Mouse (Mus musculus) T-helper 1 cell (primary cell): ENCODE data around the gene Herc6.
"Not testable (repeated sequence)": the region's sequence is repeated elsewhere in the genome, so short reads cannot be mapped to it uniquely, and the experiment has no call there.

Experiments
- in situ Hi-C: fragments of 300-600 bp; cut with MboI, MseI; formaldehyde crosslinking; loops from one replicate; pipeline ENCODE4 v1.15.1; 2025; ENCODE audit warnings: high pct_unique_total_duplicates

The Herc6 gene

GRCm38 (mm10) chr6:57580881-57581548, at the start of gene Herc6:
Gene Herc6 (plus strand): TSS chr6:57581000.
- in situ Hi-C loops, result no loop called here

GRCm38 (mm10) chr6:57531011-57531410, 49.8 kb upstream of the Herc6 start:
- in situ Hi-C loops, result loop anchor here (10.0 kb wide), 2 partner anchors 606 to 726 kb away; partner anchors contain the start of genes Nt5c3 and Vmn1r4

- in situ Hi-C loops, result loop anchor here (10.0 kb wide), 2 partner anchors 607 to 727 kb away; partner anchors contain the start of genes Nt5c3 and Vmn1r4
Observed at GRCm38 (mm10) chr6:57531441-57531840, 49.4 kb upstream of the Herc6 start.

GRCm38 (mm10) chr6:57532022-57532421, 48.8 kb upstream of the Herc6 start:
- in situ Hi-C loops, result loop anchor here (10.0 kb wide), 2 partner anchors 607 to 727 kb away; partner anchors contain the start of genes Nt5c3 and Vmn1r4

GRCm38 (mm10) chr6:57533410-57533809, 47.4 kb upstream of the Herc6 start:
- in situ Hi-C loops, result loop anchor here (10.0 kb wide), 2 partner anchors 609 to 729 kb away; partner anchors contain the start of genes Nt5c3 and Vmn1r4

GRCm38 (mm10) chr6:57534231-57534610, 46.6 kb upstream of the Herc6 start:
- in situ Hi-C loops, result loop anchor here (10.0 kb wide), 2 partner anchors 609 to 729 kb away; partner anchors contain the start of genes Nt5c3 and Vmn1r4

GRCm38 (mm10) chr6:57534611-57535286, 46.1 kb upstream of the Herc6 start:
- in situ Hi-C loops, result loop anchor here (5.0 to 10.0 kb wide), 3 partner anchors 610 to 817 kb away; partner anchors contain the start of genes Nt5c3 and Vmn1r4

- in situ Hi-C loops, result loop anchor here (5.0 to 10.0 kb wide), 3 partner anchors 611 to 818 kb away; partner anchors contain the start of genes Nt5c3 and Vmn1r4
Observed at GRCm38 (mm10) chr6:57535386-57535936, 45.3 kb upstream of the Herc6 start, which contains the start of gene Ppm1k. Gene Ppm1k (minus strand): TSS chr6:57535468.

GRCm38 (mm10) chr6:57535971-57536669, 44.7 kb upstream of the Herc6 start:
- in situ Hi-C loops, result loop anchor here (5.0 to 10.0 kb wide), 3 partner anchors 611 to 819 kb away; partner anchors contain the start of genes Nt5c3 and Vmn1r4

GRCm38 (mm10) chr6:57537887-57538286, 42.9 kb upstream of the Herc6 start:
- in situ Hi-C loops, result loop anchor here (5.0 to 10.0 kb wide), 3 partner anchors 613 to 821 kb away; partner anchors contain the start of genes Nt5c3 and Vmn1r4

- in situ Hi-C loops, result no loop called here
Observed at GRCm38 (mm10) chr6:57540950-57541498, 39.8 kb upstream of the Herc6 start.

GRCm38 (mm10) chr6:57541737-57542335, 39.0 kb upstream of the Herc6 start:
- in situ Hi-C loops, result no loop called here

GRCm38 (mm10) chr6:57543591-57543990, 37.2 kb upstream of the Herc6 start:
- in situ Hi-C loops, result not testable (repeated sequence)

GRCm38 (mm10) chr6:57544866-57545265, 35.9 kb upstream of the Herc6 start:
- in situ Hi-C loops, result no loop called here

- in situ Hi-C loops, result no loop called here
Observed at GRCm38 (mm10) chr6:57551211-57551796, 29.5 kb upstream of the Herc6 start.

- in situ Hi-C loops, result no loop called here
Observed at GRCm38 (mm10) chr6:57557796-57558317, 22.9 kb upstream of the Herc6 start.

GRCm38 (mm10) chr6:57563454-57563853, 17.3 kb upstream of the Herc6 start:
- in situ Hi-C loops, result no loop called here

GRCm38 (mm10) chr6:57565452-57565851, 15.3 kb upstream of the Herc6 start:
- in situ Hi-C loops, result no loop called here

- in situ Hi-C loops, result no loop called here
Observed at GRCm38 (mm10) chr6:57567630-57568029, 13.2 kb upstream of the Herc6 start.
